Mouse (Mus musculus) neural tube, embryonic 10.5 days (tissue): ENCODE data around the gene Dph1.

Experiments
- DNase-seq: peaks from one replicate; pipeline ENCODE4 v3.0.0-alpha.2; 2017; ENCODE audit warnings: low spot score; ENCODE audit errors: extremely low spot score

Dph1 gene

GRCm38 (mm10) chr11:75173799-75174165 is 17.3 kb downstream of the Dph1 start:
- DNase-seq, result no peak

- DNase-seq, result peak; percentile 89
These were observed 17.8 kb downstream of the Dph1 start for GRCm38 (mm10) chr11:75173095-75173798.

- DNase-seq, result peak; percentile 42
These were observed 18.6 kb downstream of the Dph1 start for GRCm38 (mm10) chr11:75172151-75173094.

GRCm38 (mm10) chr11:75171186-75171865 is 19.7 kb downstream of the Dph1 start:
- no peak for DNase-seq

- DNase-seq, result peak; percentile 92
These were observed 20.8 kb downstream of the Dph1 start for GRCm38 (mm10) chr11:75170136-75170751.

GRCm38 (mm10) chr11:75169405-75170080 is 21.5 kb downstream of the Dph1 start, which contains the start of gene Hic1:
TSS of gene Hic1 (minus strand) at chr11:75169519.
- DNase-seq, result peak; percentile 34

GRCm38 (mm10) chr11:75168590-75169361 is 22.3 kb downstream of the Dph1 start:
- peak; percentile 87 for DNase-seq

GRCm38 (mm10) chr11:75167643-75168589 is 23.1 kb downstream of the Dph1 start:
- DNase-seq, result no peak

GRCm38 (mm10) chr11:75166861-75167642 is 24.0 kb downstream of the Dph1 start:
- peak; percentile 69 for DNase-seq

GRCm38 (mm10) chr11:75166193-75166842 is 24.7 kb downstream of the Dph1 start:
- DNase-seq, result peak; percentile 50

GRCm38 (mm10) chr11:75165441-75166192 is 25.4 kb downstream of the Dph1 start:
- peak; percentile 74 for DNase-seq

- DNase-seq, result no peak
These were observed 26.3 kb downstream of the Dph1 start for GRCm38 (mm10) chr11:75164750-75165149.

- no peak for DNase-seq
These were observed 27.0 kb downstream of the Dph1 start for GRCm38 (mm10) chr11:75164051-75164450.

GRCm38 (mm10) chr11:75163379-75163778 is 27.7 kb downstream of the Dph1 start:
- DNase-seq, result no peak

- DNase-seq, result no peak
These were observed 28.4 kb downstream of the Dph1 start for GRCm38 (mm10) chr11:75162591-75163080.

- no peak for DNase-seq
These were observed 29.5 kb downstream of the Dph1 start for GRCm38 (mm10) chr11:75161417-75162008.
